ENCODE assay signal across 12 mouse cellular contexts in the genomic region with DNA sequence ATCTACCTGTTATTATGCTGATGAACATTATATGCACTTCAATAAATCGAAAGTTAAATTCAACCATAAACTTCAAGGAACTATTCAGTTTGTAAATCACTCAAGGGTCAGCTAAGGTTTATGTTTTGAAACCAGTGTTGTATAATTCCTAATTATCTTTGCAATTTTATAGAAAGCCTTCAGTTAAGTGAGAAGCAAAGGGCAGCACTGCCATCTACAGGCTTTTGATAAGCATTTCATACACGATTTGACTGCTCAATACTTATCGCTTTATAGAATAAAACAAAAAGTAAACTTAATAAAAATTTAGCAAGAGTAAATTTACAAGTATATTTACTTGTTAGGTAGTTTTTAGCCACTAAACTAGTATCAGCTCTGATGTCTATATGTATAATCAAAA. TPM values are rescaled to one million over a fixed set of nuclear protein-coding genes. Genes with fewer than 3 reads are reported as not detected.
DNase-seq lines count a peak whose midpoint lies in the region; ATAC-seq and TF ChIP-seq lines count a peak whose summit lies in the region.
"Had no signal": no experiment of that assay in that cellular context is flagged by ENCODE, and none has a peak within 500 bp of the region (broad histone marks: within the 10 kb centered on the region; RNA-seq: fewer than 3 reads in every experiment).

No protein-coding gene starts in this region.

- H3K4me2 ChIP-seq in hindbrain, postnatal 0 days (ENCODE audit: low read depth, low read length), result no peak overlapping the region
- H3K4me2 ChIP-seq in hindbrain, embryonic 16.5 days (ENCODE audit: low read length), result no peak overlapping the region
- H3K4me2 ChIP-seq: heart, embryonic 11.5 days had no signal

- peak; percentile 65 for TF ChIP-seq CTCF in hindbrain, postnatal 0 days (IDR thresholded peaks at IDR 0.05; ENCODE audit: low read depth)

- 0 out of 2 replicates have a peak, but pooled peaks have one; percentile 53 for ATAC-seq in hindbrain, postnatal 0 days
- no peak for ATAC-seq in hindbrain, embryonic 16.5 days
- no peak for ATAC-seq in monocyte, adult 5-6 weeks (replicated peaks; ENCODE audit: insufficient number of reproducible peaks, low FRiP score, low TSS enrichment, poor library complexity, severe bottlenecking)
- ATAC-seq in erythroid progenitor cell, adult 5-6 weeks (replicated peaks; ENCODE audit: low FRiP score, poor library complexity, severe bottlenecking), result no peak

- H3K9ac ChIP-seq in hindbrain, postnatal 0 days (replicated peaks; ENCODE audit: low read length), result no peak overlapping the region
- no peak overlapping the region for H3K9ac ChIP-seq in hindbrain, embryonic 16.5 days (ENCODE audit: low read depth, low read length)
- H3K9ac ChIP-seq: liver, embryonic 14.5 days had no signal

- peak; percentile 77 for DNase-seq in hindbrain, postnatal 0 days (ENCODE audit: low spot score)
- DNase-seq in A20 (ENCODE audit: low read depth, low spot score), result peak; percentile 49
- DNase-seq in NIH3T3 (ENCODE audit: low read depth), result peak; percentile 67
- DNase-seq in left cerebral cortex, adult 18-20 months (ENCODE audit: low spot score in 2 of 2), result peak; percentile 27 to 37
- DNase-seq in T-cell, adult 2 months (ENCODE audit: low spot score), result no peak

- no peaks in the 10 kb centered on the region for H3K9me3 ChIP-seq in hindbrain, postnatal 0 days (ENCODE audit: low read length)
- H3K9me3 ChIP-seq in hindbrain, embryonic 16.5 days (ENCODE audit: control insufficient read depth, low read length), result no peaks in the 10 kb centered on the region

- H3K27me3 ChIP-seq in hindbrain, postnatal 0 days (ENCODE audit: insufficient read depth, low read length), result no peaks in the 10 kb centered on the region
- no peaks in the 10 kb centered on the region for H3K27me3 ChIP-seq in hindbrain, embryonic 16.5 days (replicated peaks; ENCODE audit: control insufficient read depth, insufficient read depth, low read length)

- H3K27ac ChIP-seq in hindbrain, postnatal 0 days, result no peak overlapping the region
- no peak overlapping the region for H3K27ac ChIP-seq in hindbrain, embryonic 16.5 days (ENCODE audit: low read depth, low read length)
- H3K27ac ChIP-seq: liver, embryonic 14.5 days had no signal

- 77% methylated on average over 3 of the region's 3 CpGs for WGBS in hindbrain, postnatal 0 days
- WGBS in hindbrain, embryonic 16.5 days, result 79% methylated on average over 3 of the region's 3 CpGs

- H3K4me3 ChIP-seq in hindbrain, postnatal 0 days (ENCODE audit: low read length), result no peak overlapping the region
- no peak overlapping the region for H3K4me3 ChIP-seq in hindbrain, embryonic 16.5 days (ENCODE audit: low read length)

- no peaks in the 10 kb centered on the region for H3K36me3 ChIP-seq in hindbrain, postnatal 0 days (ENCODE audit: insufficient read depth, low read length)
- H3K36me3 ChIP-seq in hindbrain, embryonic 16.5 days (ENCODE audit: control insufficient read depth, insufficient read depth, low read length), result no peaks in the 10 kb centered on the region

- no peaks in the 10 kb centered on the region for H3K4me1 ChIP-seq in hindbrain, postnatal 0 days (ENCODE audit: insufficient read depth, low read length)
- no peaks in the 10 kb centered on the region for H3K4me1 ChIP-seq in hindbrain, embryonic 16.5 days (ENCODE audit: control insufficient read depth, insufficient read depth, low read depth, low read length)

RNA-seq across cellular contexts. Expression of gene Rpe65, which starts 50.7 kb away (rescaled TPM):
- total RNA-seq in hindbrain, postnatal 0 days (2014; rRNA removed), result not detected in 2 replicates
- polyA plus RNA-seq in hindbrain, postnatal 0 days (2015; fragmentation: Nextera tagmentation; extraction: Ambion mirVana), result not detected in 2 replicates
- polyA plus RNA-seq in hindbrain, embryonic 16.5 days (2015; fragmentation: Nextera tagmentation; extraction: Ambion mirVana), result not detected in 2 replicates
- total RNA-seq in left cerebral cortex, adult 18-20 months (2021), result 1 to 10 TPM; 1.0 to 1.5 TPM
- not detected in 3 replicates for total RNA-seq in monocyte, adult 5-6 weeks (2017)
- not detected in 2 replicates for total RNA-seq in erythroid progenitor cell, adult 5-6 weeks (2015; ENCODE audit: low replicate concordance)
- total RNA-seq in erythroid progenitor cell, adult 5-6 weeks (2017; ENCODE audit: low replicate concordance), result not detected in 2 replicates
- total RNA-seq: adrenal gland, postnatal 36 days had no signal
- polyA plus RNA-seq: heart, embryonic 11.5 days; liver, embryonic 14.5 days; small intestine, adult 2 months had no signal

RNA-seq across cellular contexts. Expression of gene Depdc1a, which starts 53.1 kb away (rescaled TPM):
- total RNA-seq in hindbrain, postnatal 0 days (2014; rRNA removed), result 2.8 TPM in 2 replicates
- 2.4 and 3.6 TPM in 2 replicates for polyA plus RNA-seq in hindbrain, postnatal 0 days (2015; fragmentation: Nextera tagmentation; extraction: Ambion mirVana)
- 4.2 and 4.9 TPM in 2 replicates for polyA plus RNA-seq in hindbrain, embryonic 16.5 days (2015; fragmentation: Nextera tagmentation; extraction: Ambion mirVana)
- not detected for total RNA-seq in left cerebral cortex, adult 18-20 months (2021)
- total RNA-seq in monocyte, adult 5-6 weeks (2017), result 1.1 to 1.2 TPM in 2 of 3 replicates, not detected in the other
- total RNA-seq in erythroid progenitor cell, adult 5-6 weeks (2015; ENCODE audit: low replicate concordance), result 201 and 277 TPM in 2 replicates
- total RNA-seq in erythroid progenitor cell, adult 5-6 weeks (2017; ENCODE audit: low replicate concordance), result 209 and 218 TPM in 2 replicates

Comparison
In these comparisons a context has a peak if more than half of its experiments do, and no peak if none do; other contexts are left out.
1. RNA of gene Depdc1a, which starts 53.1 kb away (total RNA-seq): 201 to 277 TPM in erythroid progenitor cell, adult 5-6 weeks; 2.8 TPM in hindbrain, postnatal 0 days, not detected in left cerebral cortex, adult 18-20 months and 1.1 to 1.2 TPM in monocyte, adult 5-6 weeks; every median in the first group is over 10 times any median in the second.